Mouse (Mus musculus): ENCODE results near the gene Olfr113.
"Not testable (repeated sequence)": the region's sequence is repeated elsewhere in the genome, so short reads cannot be mapped to it uniquely, and the experiment has no call there.

Gene Olfr113

DNA sequence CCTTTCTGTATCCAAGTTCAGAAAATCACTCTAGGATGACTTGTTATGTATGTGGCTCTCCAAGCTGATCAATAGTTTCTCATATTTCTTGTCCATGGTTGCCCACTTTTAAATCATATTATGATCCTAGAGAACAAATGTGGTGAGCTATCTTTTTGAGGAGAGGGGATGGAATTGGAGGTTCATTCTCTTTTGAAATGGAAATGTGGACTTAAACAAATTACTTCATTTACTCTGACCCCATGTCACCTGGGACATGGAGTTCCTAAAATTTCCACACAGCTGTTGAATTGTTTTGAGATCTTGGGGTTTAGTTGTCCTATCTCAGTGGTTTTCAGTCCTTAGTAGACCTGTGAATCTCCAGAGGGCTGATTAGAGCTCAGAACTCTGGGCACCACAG, at the start of gene Olfr113:
Olfr113 (minus strand) TSS at position 101 of the 400 bp plus-strand sequence.
- no peak for DNase-seq

DNA sequence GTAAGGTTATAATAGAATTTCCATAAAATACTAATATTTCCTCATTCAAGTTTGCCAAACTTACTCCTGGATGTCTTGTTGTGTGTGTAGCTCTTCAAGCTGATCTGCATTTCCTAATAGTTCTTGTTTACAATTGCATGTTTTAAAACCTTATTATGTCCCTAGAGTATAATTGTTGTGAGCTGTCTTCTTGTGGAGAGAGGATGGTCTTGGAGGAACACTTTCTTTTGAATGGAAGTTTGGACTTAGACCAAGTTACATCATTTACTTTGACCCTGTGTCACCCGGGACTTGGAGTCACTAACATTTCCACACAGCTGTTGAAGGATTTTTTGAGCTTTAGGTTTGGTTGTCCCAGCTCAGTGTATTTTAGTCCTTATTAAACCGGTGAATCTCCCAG, 49.5 kb upstream of the Olfr113 start, which contains the start of the genes Olfr115 and Olfr116:
Olfr115 (minus strand) TSS at position 101 of the 400 bp plus-strand sequence.
Olfr116 (minus strand) TSS at position 191 of the 400 bp plus-strand sequence.
- DNase-seq, result no peak

DNA sequence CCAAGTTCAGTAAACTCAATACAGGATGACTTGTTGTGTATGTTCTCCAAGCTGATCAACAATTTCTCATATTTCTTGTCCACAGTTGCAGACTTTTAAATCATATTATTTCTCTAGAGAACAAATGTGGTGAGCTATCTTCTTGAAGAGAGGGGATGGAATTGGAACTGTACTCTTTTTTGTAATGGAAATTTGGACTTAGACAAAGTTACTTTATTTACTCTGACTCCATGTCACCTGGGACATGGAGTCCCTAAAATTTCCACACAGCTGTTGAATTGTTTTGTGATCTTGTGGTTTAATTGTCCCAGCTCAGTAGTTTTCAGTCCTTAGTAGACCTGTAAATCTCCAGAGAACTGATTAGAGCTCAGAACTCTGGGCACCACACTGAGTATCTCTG, 15.2 kb upstream of the Olfr113 start, which contains the start of gene Olfr114:
Olfr114 (minus strand) TSS at position 101 of the 400 bp plus-strand sequence.
- no peak for DNase-seq

DNA sequence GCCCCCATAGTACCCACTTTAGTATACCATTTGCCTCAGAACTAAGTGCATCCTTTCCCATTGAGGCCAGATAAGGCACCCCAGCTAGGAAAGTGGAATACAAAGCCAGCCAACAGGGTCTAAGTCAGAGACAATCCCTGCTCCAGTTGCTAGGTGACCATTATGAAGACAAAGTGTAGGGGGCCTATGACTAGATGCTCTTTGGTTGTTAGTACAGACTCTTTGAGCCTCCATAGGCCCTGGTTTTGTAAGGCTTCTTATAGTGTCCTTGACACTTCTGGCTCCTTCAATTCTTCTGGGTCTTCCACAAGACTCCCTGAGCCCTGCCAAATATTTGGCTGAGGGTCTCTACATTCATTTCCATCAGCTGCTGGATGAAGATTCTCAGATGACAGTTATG, 8.1 kb downstream of the Olfr113 start, which contains the start of gene Olfr112:
Olfr112 (minus strand) TSS at position 101 of the 400 bp plus-strand sequence.
- no peak for DNase-seq

DNA sequence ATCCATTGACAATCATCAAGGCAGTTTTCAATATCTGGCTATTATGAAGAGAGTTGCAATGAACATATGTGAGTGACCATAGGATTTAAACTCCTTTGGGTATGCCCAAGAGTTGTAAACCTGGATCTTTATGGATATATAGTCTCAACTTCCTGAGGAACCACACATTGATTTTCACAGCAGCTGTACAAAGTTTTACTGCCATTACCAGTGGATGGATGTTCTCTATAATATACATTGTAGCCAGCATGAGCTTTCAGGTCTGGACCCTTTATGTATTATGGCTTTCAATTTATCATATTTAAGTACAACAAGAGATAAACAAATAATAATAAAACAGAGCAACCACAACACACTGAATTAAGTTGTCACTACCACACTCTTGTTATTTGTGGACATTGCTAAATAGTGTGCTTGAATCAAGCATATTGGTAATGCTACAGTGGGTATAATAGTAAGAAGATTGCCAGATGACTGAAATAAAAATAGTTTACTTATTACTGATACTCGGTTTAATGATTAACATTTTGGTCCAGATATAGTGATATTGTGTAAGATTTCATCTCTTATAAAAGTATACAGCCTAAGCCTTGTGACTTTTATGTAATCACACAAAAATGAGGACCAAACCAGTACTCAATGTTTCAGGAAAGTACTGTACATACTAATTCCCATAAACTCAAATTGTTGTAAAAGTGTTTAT, 18.4 kb downstream of the Olfr113 start:
- no peak for DNase-seq

DNA sequence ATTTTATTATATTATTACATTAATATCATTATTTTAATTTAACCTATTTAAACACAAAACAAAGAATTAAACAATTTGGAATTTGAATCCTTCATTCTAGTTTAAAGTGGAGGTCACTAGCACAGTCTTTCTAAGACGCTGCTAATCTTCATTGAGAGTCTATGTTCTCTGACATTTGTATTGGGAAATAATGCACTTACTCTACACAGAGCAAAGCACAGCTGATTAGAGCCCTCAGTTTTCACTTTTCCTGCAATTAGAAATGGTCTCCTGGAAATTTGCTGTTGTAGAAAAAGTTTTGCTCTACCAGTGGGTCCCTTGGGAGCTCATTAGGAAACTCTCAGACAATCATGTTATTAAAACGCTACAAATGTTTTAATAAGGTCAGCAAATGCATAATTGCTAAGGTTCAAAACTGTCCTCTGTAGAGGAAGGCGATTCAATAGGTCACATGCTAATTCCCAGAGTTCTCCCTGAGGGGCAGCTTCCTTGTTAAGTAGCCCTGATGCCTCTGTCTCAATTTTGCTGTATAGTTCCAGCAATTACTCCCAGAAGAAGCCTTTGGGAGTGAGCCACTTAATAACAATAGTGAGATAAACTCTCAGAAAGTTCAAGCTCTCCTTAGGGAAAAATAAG, 33.5 kb downstream of the Olfr113 start:
- DNase-seq, result no peak

DNA sequence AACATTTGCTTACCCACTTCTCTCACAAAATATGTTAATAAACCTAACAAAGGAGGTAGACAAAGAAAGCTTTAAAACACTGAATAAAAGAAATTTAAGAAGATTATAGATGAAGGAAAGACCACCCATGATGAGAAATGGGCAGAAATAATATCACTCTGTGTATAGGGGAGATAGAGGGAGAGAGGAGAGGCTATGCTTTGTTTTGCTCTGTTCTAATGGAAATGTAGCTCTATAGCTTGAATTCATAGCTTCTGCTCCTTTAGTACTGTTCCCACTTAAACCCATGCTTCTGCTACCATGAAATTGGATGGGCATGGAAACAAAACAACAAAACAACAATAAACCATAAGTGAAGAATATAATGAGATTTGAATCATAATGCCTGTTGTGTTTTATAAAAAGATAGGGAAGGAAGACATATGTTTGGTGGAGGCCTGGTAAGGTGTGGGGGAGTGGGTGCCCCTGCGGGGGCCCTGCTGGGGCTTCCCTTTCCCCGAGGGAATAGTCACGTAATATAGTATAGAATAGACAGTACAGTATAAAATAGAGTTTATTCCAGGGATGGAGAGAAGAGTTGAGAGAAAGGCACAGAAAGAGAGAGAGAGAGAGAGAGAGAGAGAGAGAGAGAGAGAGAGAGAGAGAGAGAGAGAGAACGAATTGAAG, 35.9 kb downstream of the Olfr113 start:
- no peak for DNase-seq

DNA sequence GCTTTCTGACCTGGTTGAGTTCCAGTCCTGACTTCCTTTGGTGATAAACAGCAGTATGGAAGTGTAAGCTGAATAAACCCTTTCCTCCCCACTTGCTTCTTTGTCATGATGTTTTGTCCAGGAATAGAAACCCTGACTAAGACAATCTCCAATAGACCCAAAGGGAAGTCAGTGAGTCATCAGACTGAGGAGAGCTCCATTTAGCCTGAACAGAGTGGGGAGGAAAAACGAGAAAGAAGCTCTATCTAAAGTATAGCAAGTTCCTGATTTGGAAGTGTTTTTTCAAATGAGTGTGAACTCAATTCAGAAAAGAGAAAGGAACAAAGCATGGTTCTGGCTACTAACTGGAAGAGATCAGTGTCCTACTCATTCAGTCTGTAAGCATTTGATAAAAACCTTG, 39.0 kb downstream of the Olfr113 start:
- DNase-seq, result not testable (repeated sequence)

DNA sequence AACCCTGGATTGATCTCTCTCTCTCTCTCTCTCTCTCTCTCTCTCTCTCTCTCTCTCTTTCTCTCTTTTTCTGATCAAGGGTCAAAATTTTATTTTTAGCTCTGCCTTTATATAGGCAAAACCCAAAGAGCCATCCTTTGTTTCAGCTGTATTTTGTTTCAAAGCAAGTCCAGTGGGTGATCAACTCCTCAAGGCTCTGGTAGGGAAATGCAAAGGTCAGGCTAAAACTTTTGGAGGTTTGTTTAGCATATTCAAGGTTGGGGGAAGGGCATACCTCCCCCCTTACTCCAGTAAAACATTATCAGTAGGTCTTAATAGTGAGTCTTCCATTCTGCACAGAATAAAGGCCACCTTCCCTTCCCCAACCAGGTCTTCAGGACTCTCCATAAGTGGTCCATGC, 42.3 kb downstream of the Olfr113 start:
- no peak for DNase-seq

DNA sequence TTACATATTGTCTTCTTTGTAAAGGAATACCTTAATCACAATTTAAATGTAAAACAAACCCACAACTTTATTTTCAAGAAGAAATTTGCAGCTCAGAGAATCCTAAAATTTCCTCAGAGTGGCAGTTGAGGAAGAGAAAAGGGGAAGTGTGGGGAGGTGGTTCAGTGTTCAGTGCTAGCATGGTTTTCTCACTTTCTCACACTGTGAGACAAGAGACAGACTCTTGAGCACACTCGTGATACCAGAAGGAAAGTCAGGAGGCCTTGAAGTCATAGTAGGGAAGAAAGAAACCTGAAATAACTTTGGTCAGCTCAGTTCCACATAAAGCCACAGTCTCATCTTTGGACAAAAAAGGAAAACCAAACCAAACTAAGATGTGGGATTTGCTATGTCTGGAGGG, 52.0 kb downstream of the Olfr113 start:
- DNase-seq, result not testable (repeated sequence)

DNA sequence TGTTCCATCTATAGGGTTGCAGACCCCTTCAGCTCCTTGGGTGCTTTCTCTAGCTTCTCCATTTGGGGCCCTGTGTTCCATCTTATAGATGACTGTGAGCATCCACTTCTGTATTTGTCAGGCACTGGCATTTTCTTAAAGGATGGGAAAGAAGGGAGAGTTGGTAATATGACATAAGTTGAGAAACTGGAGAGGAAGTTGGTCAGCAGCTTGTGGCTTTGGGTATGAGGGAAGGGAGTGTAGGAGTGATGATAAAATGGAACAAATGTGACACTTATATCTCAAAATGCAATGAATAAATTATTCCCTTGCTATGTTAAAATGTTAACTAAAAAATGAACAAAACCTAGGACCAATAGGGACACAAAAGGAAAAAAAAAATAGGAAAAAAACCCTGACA, 52.9 kb downstream of the Olfr113 start:
- DNase-seq, result not testable (repeated sequence)
